Mouse (Mus musculus) erythroblast, embryonic 14.5 days (primary cell): Measurements from ENCODE around the gene Tmem135.

Source experiments
- GATA1 ChIP-seq: IDR thresholded peaks from 2 replicates; pipeline ENCODE4 v1.6.1; 2012; ENCODE audit warnings: low read length, inconsistent platforms, mixed read lengths
- TAL1 ChIP-seq: IDR thresholded peaks from 3 replicates; pipeline ENCODE4 v1.6.1; 2012; ENCODE audit warnings: low read length, inconsistent platforms, mixed read lengths

- TF ChIP-seq GATA1 (no peak), TAL1 (no peak)
Measured at GRCm38 (mm10) chr7:89298911-89299458, 105.0 kb downstream of the Tmem135 start.
